Mouse (Mus musculus): Measurements from ENCODE around the gene Rpa1.
"Not testable (repeated sequence)": the region's sequence is repeated elsewhere in the genome, so short reads cannot be mapped to it uniquely, and the experiment has no call there.

Gene Rpa1

GRCm38 (mm10) chr11:75291389-75292215, 56.5 kb downstream of the Rpa1 start:
- in situ Hi-C loops (cut with MboI; ENCODE audit: low pct_unique_long_range_greater_than_20kb in 1 of 2, low sequenced_read_pairs in 2 of 2, unreplicated experiment in 1 of 2), result loop anchor here (5.0 kb wide), 1 partner anchor 99 kb away; the partner anchor contains the start of genes Dph1 (in 2 of the 2) and Rtn4rl1 (in 2 of the 2)

GRCm38 (mm10) chr11:75290566-75291271, 57.4 kb downstream of the Rpa1 start:
- in situ Hi-C loops (cut with MboI; ENCODE audit: low pct_unique_long_range_greater_than_20kb in 1 of 2, low sequenced_read_pairs in 2 of 2, unreplicated experiment in 1 of 2), result loop anchor here (5.0 kb wide), 1 partner anchor 98 kb away; the partner anchor contains the start of genes Dph1 (in 2 of the 2) and Rtn4rl1 (in 2 of the 2)

GRCm38 (mm10) chr11:75289120-75289519, 59.0 kb downstream of the Rpa1 start:
- in situ Hi-C loops (cut with MboI; ENCODE audit: low pct_unique_long_range_greater_than_20kb in 1 of 2, low sequenced_read_pairs in 2 of 2, unreplicated experiment in 1 of 2), result no loop called here

- in situ Hi-C loops (cut with MboI; ENCODE audit: low pct_unique_long_range_greater_than_20kb in 1 of 2, low sequenced_read_pairs in 2 of 2, unreplicated experiment in 1 of 2), result no loop called here
Measured at GRCm38 (mm10) chr11:75288517-75288916, 59.6 kb downstream of the Rpa1 start.

GRCm38 (mm10) chr11:75287940-75288339, 60.2 kb downstream of the Rpa1 start:
- in situ Hi-C loops (cut with MboI; ENCODE audit: low pct_unique_long_range_greater_than_20kb in 1 of 2, low sequenced_read_pairs in 2 of 2, unreplicated experiment in 1 of 2), result no loop called here

GRCm38 (mm10) chr11:75286868-75287267, 61.3 kb downstream of the Rpa1 start:
- in situ Hi-C loops (cut with MboI; ENCODE audit: low pct_unique_long_range_greater_than_20kb in 1 of 2, low sequenced_read_pairs in 2 of 2, unreplicated experiment in 1 of 2), result no loop called here

GRCm38 (mm10) chr11:75285893-75286467, 62.1 kb downstream of the Rpa1 start:
- in situ Hi-C loops (cut with MboI; ENCODE audit: low pct_unique_long_range_greater_than_20kb in 1 of 2, low sequenced_read_pairs in 2 of 2, unreplicated experiment in 1 of 2), result no loop called here

- in situ Hi-C loops (cut with MboI; ENCODE audit: low pct_unique_long_range_greater_than_20kb in 1 of 2, low sequenced_read_pairs in 2 of 2, unreplicated experiment in 1 of 2), result not testable (repeated sequence)
Measured at GRCm38 (mm10) chr11:75283784-75284183, 64.3 kb downstream of the Rpa1 start.

- in situ Hi-C loops (cut with MboI; ENCODE audit: low pct_unique_long_range_greater_than_20kb in 1 of 2, low sequenced_read_pairs in 2 of 2, unreplicated experiment in 1 of 2), result no loop called here
Measured at GRCm38 (mm10) chr11:75282496-75283120, 65.5 kb downstream of the Rpa1 start.

- in situ Hi-C loops (cut with MboI; ENCODE audit: low pct_unique_long_range_greater_than_20kb in 1 of 2, low sequenced_read_pairs in 2 of 2, unreplicated experiment in 1 of 2), result no loop called here
Measured at GRCm38 (mm10) chr11:75281380-75282256, 66.5 kb downstream of the Rpa1 start.

GRCm38 (mm10) chr11:75280435-75281001, 67.6 kb downstream of the Rpa1 start:
- in situ Hi-C loops (cut with MboI; ENCODE audit: low pct_unique_long_range_greater_than_20kb in 1 of 2, low sequenced_read_pairs in 2 of 2, unreplicated experiment in 1 of 2), result no loop called here

- in situ Hi-C loops (cut with MboI; ENCODE audit: low pct_unique_long_range_greater_than_20kb in 1 of 2, low sequenced_read_pairs in 2 of 2, unreplicated experiment in 1 of 2), result no loop called here
Measured at GRCm38 (mm10) chr11:75280066-75280410, 68.1 kb downstream of the Rpa1 start.

- in situ Hi-C loops (cut with MboI; ENCODE audit: low pct_unique_long_range_greater_than_20kb in 1 of 2, low sequenced_read_pairs in 2 of 2, unreplicated experiment in 1 of 2), result no loop called here
Measured at GRCm38 (mm10) chr11:75279342-75280065, 68.6 kb downstream of the Rpa1 start.

- in situ Hi-C loops (cut with MboI; ENCODE audit: low pct_unique_long_range_greater_than_20kb in 1 of 2, low sequenced_read_pairs in 2 of 2, unreplicated experiment in 1 of 2), result no loop called here
Measured at GRCm38 (mm10) chr11:75279013-75279341, 69.1 kb downstream of the Rpa1 start.

GRCm38 (mm10) chr11:75278115-75278514, 70.0 kb downstream of the Rpa1 start:
- in situ Hi-C loops (cut with MboI; ENCODE audit: low pct_unique_long_range_greater_than_20kb in 1 of 2, low sequenced_read_pairs in 2 of 2, unreplicated experiment in 1 of 2), result no loop called here

GRCm38 (mm10) chr11:75275035-75275434, 73.1 kb downstream of the Rpa1 start:
- in situ Hi-C loops (cut with MboI; ENCODE audit: low pct_unique_long_range_greater_than_20kb in 1 of 2, low sequenced_read_pairs in 2 of 2, unreplicated experiment in 1 of 2), result no loop called here

GRCm38 (mm10) chr11:75273466-75273865, 74.7 kb downstream of the Rpa1 start:
- in situ Hi-C loops (cut with MboI; ENCODE audit: low pct_unique_long_range_greater_than_20kb in 1 of 2, low sequenced_read_pairs in 2 of 2, unreplicated experiment in 1 of 2), result no loop called here
